Mouse (Mus musculus) urinary bladder, postnatal 10 days (tissue): ENCODE data around the gene Spint2.

Source experiments
- DNase-seq: peaks from one replicate; pipeline ENCODE4 v3.0.0; 2022; ENCODE audit warnings: low spot score

Gene Spint2

DNA sequence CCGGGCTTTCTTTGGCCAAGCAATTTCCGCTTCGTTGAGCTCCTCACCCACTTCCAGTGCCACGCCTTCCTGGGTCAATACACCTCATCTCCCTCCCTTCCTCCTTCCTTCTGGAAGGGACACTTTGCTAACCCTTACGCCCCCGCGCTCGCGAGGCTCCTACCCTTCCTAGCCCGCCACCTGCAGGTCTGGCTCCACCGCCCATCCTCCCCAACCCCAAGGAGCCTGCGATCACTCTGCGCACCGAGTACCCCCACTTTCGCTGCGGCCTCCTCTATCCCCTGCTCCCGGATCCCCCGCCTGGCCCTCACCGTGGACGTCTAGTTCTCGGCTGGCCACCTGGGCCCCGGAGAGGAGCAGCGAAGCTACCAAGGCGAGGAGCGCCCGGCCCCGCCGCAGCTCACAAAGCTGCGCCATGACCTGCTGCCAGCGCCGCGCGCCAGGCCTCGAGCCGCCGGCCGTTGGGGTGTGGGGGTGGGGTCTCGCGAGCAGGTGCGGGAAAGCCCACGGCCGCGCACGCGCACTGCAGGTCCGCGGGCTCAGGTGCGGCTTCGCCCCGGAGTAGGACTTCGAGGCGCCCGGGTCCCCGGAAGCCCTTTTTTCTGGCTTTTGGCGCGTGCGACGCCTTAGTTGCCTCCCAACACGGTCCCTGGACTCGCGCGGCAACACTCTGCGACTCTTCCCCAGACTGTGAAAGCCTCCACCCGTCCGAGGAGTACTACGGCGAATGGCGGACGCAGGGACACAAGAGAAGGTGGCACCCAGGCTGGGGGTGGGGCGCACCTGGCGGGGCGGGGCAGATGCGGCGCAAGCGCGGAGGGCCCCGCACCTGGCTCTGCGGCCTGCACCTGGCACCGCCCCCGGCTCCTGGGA, at the start of gene Spint2:
Spint2 (minus strand) TSS at position 712 of the 873 bp plus-strand sequence.
- DNase-seq: no peak

- no peak for DNase-seq
These were observed 47.3 kb upstream of the Spint2 start for GRCm38 (mm10) chr7:29328984-29329383.

GRCm38 (mm10) chr7:29327087-29327486, 45.4 kb upstream of the Spint2 start:
- DNase-seq: no peak

DNA sequence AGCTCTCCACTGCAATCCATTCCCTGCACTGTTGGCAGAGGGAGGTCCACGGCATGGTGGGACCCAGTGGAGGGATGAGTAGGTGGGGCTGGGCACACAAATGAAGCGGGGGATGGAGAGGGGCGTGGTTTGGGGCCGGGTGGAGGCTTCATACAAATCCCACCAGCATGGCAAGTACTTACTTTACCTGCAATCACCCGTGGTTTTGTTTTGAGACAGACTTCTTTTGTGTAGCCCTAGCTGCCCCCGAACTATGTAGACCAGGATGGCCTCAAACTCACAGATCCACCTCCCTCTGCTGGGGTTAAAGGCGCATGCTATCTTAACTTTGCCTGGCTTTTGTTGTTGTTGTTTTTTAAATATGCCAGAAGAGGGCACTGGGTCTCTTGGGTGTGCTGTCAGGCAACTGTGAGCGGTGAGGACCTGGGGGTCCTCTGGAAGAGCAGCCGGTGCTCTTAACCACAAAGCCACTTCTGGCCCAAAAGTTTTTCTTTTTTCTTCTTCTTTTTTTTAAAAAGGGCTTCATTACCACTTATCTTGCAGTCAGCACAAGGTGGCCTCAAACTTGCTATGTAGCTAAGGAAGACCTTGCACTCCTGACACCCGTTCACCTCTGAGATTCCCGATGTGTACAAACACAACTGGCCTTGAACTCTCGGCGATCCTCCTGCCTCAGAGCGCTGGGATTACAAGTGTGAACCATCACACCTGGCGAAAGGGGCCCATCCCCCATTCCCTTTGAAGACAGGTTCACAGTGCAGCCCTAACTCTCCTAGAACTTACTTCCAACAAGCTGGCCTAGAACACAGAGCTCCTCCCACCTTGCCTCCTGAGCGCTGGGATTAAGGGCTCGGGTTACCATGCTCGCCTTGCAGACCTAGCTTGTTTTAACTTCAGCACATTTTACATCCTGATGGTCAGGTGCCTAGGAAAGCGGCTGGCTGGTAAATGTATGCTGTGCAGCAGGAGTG, 37.9 kb upstream of the Spint2 start:
- no peak for DNase-seq

DNA sequence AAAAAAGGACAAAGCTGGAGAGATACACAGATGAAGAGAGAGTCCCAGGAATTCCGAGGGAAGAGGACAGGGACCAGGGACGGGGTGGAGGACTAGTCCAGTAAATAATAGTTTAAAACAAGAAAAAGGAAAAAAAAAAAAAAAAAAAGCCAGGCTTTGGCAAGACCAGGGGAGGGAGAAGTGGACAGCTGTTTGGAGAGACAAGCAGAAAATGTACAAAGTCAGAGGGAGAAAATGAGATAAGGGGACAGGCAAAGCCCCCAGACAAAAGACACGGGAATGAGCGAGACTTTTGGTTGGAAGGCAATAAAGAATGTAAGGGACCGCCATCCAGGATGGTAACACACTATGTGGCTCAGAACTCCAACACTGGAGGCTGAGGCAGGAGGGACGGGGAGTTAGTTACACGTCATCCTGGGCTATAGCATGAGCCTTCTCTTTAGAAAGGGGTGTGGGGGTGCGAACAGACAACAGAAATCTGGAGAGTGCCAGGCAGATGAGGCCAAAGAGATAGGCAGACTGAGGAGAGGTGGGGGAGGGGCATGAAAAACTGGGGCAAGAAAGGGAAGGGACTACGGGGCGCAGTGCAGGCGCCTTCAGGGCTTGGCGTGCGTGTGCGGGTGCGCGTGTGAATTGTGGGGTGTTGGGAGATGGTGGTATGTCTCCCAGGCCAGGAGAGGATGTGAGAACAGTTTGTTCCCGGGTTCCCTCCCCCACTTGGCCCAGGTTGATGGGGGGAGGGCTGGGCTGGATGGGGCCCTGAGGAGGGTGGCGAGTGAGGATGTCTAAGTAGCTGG, 36.6 kb upstream of the Spint2 start:
- no peak for DNase-seq

DNA sequence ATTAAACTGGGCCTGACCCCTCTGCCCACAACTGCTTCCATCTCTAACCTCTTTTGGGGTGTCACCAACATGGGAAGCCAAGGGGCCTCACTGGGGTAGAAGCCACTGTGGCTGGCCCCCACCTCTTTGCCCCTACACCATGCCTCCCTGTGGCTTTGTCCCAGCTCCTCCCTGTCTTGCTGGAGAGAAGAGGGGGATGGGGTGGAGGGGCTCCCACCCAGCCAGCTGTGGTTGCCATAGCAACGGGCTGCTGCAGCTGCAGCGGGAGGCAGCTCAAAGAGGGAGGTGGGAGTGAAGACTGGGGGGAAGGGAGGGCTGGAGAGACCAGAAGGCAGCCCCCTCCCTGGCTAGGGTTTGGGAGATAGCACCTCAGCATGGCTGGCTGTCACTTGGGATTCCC, 35.8 kb upstream of the Spint2 start:
- no peak for DNase-seq

DNA sequence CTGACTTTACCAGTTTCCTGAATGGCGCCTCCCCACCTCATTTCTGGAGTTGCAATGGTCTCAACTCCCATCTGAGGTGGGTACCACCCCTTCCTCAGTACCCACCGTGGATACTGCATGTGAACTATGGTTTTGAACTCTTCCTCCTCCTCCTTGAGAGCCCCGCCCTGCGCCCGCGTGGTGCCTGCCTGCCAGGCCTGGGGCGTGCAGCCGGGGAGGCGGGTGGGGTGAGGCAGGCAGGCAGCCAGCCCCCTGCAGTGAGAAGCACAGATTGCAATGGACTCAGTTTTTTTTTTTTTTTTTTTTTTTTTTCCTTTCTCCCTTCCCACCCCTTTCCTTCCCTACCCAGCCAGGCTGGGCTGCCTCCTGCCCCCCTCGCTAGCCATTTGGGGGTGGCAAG, 35.3 kb upstream of the Spint2 start:
- no peak for DNase-seq

GRCm38 (mm10) chr7:29316137-29316734, 34.5 kb upstream of the Spint2 start:
- no peak for DNase-seq

DNA sequence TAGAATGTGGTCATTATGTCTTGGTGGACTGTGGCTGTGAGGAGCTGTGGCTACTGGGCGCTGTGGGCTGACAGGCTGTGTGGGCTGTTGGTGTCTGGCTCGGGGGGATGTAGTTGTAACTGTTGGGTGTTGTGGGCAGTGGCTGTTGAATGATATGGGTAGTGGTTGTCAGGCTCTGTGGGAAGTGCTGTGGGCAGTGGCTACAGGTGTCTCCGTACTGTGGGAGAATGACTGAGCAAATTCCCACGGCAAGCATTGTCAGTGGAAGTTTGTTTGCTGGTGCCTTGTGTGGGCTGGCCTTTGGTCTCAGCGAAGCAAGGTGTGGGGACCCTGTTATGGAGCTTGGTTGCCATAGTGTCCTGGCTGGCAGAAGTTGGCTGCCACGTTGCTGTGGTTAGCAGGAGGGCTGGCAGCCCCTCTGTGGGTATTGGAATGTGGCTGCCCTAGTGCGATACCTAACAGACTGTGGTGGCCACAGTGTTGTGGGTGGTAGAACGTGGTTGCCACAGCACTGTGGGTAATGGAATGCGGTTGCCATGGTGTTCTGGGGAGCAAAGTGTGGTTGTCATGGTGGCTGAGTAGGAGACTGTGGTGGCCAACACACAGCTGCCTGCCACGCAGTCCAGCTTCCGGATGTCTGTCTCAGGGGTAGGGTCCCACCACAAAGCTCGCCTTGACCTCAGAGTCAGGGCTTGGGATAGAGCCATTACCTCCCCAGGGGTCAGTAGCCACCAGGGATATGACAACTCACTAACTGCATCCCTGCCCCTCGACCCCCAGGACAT, 33.3 kb upstream of the Spint2 start:
- no peak for DNase-seq

DNA sequence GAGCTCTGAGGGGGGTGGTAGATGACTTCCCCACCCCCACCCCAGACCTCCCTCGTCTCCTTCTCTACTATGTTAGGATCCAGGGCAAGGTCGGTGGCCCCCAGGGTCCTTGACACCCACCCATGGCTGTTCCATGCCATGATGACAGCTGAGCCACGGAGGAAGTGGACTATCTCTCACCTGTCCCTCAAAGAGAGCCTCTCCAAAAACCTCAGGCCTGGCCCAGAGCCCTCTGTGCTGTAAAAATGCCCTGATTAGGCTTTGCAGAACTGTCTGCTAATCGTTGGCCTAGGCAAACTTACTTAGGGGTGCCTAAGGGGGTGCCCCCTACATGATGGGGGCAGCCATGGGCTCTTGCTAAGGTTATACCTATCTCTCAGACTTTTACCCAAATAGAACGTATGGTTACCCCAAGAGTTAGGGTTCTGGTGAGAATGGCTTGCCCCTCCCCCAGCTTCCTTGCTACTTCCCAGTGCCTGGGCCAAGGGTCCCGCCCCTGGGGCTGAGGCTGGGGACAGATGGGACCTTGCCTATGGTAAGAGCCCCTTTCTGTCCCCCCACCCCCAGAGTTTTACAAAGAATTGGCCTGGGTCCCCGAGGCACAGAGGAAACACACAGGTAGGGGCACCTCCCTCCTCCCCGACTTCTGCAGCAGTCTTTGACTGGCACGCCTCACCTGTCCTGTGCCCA, 32.0 kb upstream of the Spint2 start:
- DNase-seq: no peak

GRCm38 (mm10) chr7:29313051-29313450, 31.3 kb upstream of the Spint2 start:
- DNase-seq: no peak

- DNase-seq: no peak
These were observed 28.0 kb upstream of the Spint2 start for GRCm38 (mm10) chr7:29309749-29310148.

GRCm38 (mm10) chr7:29309221-29309721, 27.6 kb upstream of the Spint2 start:
- DNase-seq: no peak

DNA sequence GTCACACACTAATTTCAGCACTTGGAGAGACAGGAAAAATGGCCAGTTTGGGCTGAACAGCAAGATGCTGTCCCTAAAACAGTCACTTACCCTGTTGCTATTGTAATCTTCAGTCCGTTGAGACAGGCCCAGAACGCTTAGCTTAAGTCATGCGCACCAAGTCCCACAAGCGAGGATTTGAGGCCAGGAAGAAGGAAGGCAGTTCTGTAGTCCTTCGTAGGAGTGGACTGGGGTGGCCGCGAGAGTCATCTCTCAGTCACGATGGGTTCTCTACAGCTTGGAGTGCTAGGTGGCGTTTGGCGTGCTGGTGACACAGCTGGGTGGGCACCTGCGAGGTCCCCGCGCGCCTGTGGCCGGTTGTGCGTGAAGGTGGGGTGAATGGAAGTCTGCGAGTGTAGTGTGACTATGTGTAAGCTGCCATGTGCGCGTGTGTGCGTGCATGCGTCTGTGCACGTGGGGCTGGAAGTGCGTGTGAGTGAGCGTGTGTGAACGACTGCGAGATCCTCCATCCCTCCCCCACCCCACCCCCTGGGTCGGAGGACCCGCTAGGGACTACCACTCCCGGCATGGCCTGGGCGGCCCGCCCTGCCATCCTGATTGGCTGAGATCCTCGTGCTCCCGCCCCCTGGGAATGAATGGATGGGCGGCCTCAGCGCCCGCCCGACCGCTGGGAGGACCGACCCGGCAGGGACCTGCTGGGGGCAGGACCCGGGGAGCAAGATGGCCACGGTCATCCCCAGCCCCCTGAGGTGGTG, 25.8 kb upstream of the Spint2 start:
- peak; percentile 69 for DNase-seq

- no peak for DNase-seq
These were observed 24.9 kb upstream of the Spint2 start for GRCm38 (mm10) chr7:29306619-29307018.

DNA sequence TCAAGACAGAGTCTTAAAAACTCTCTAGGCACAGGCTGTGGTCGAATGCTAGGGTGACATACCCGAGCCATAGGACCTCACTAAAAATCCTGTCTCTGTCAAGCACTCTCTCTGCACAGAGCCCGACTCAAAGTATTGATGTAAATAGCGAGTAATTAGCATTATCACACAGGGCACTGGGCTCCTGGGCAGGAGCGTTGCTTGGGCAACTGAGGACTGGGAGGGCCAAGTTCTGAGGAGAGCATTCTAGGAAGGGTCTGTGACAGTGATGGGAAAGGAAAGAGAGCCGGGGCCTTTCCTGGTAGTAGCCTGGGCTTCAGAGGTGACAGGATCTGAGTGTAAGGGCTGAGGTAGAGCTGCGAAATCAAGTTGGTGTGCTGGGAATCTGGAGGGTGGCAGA, 24.4 kb upstream of the Spint2 start:
- no peak for DNase-seq

GRCm38 (mm10) chr7:29305263-29305988, 23.7 kb upstream of the Spint2 start:
- DNase-seq: no peak

- DNase-seq: no peak
These were observed 23.0 kb upstream of the Spint2 start for GRCm38 (mm10) chr7:29304463-29305262.
